Mouse (Mus musculus): Measurements from ENCODE around the gene Zfp800. TPM values are rescaled to one million over a fixed set of nuclear protein-coding genes. Genes with fewer than 3 reads are reported as not detected.

The Zfp800 gene
- total RNA-seq, 2 experiments from 2014 or later = 23.9 to 29.5 TPM

- DNase-seq (ENCODE audit: low spot score in 2 of 2) = peak; percentile 65 to 71
These were observed 182.4 kb downstream of the Zfp800 start for GRCm38 (mm10) chr6:28215268-28215954.

- no peak for DNase-seq (ENCODE audit: low spot score in 2 of 2)
These were observed 183.0 kb downstream of the Zfp800 start for GRCm38 (mm10) chr6:28214658-28215267.

- no peak for DNase-seq (ENCODE audit: low spot score in 2 of 2)
These were observed 194.4 kb downstream of the Zfp800 start for GRCm38 (mm10) chr6:28203454-28203853.

GRCm38 (mm10) chr6:28202833-28203232, 195.0 kb downstream of the Zfp800 start:
- no peak for DNase-seq (ENCODE audit: low spot score in 2 of 2)

- DNase-seq (ENCODE audit: low spot score in 2 of 2) = no peak
These were observed 203.9 kb downstream of the Zfp800 start for GRCm38 (mm10) chr6:28193901-28194300.

GRCm38 (mm10) chr6:28191935-28192334, 205.9 kb downstream of the Zfp800 start:
- no peak for DNase-seq (ENCODE audit: low spot score in 2 of 2)

Other genes with a start within 250 kb of the Zfp800 start
- 100 to 1,000 TPM; 139 to 163 TPM for gene Arf5, start 25.6 kb upstream of the Zfp800 start, total RNA-seq (2021)
- not detected for gene Fscn3, start 29.8 kb upstream of the Zfp800 start, total RNA-seq (2021)
- gene Gcc1, start 30.4 kb upstream of the Zfp800 start, total RNA-seq (2021) = 10 to 100 TPM; 15.2 to 18.1 TPM
- not detected for gene Pax4, start 51.3 kb upstream of the Zfp800 start, total RNA-seq (2021)
- gene Snd1, start 77.1 kb upstream of the Zfp800 start, total RNA-seq (2021) = 100 to 1,000 TPM; 112 to 139 TPM

All from adrenal gland, adult 18-20 months (tissue).